Mouse (Mus musculus) left cerebral cortex, adult 2 months (tissue): Measurements from ENCODE around the gene Esr2. TPM values are rescaled to one million over a fixed set of nuclear protein-coding genes. Genes with fewer than 3 reads are reported as not detected.
"Not testable (repeated sequence)": the region's sequence is repeated elsewhere in the genome, so short reads cannot be mapped to it uniquely, and the experiment has no call there.

Experiments used
- DNase-seq, 2 experiments: peaks; one replicate each; pipeline ENCODE4 v3.0.0; 2021 to 2022; ENCODE audit warnings: low spot score in 2 of 2, mixed read lengths in 1 of 2; ENCODE audit errors: extremely low spot score in 1 of 2
- H3K27ac ChIP-seq: fragments of 200-600 bp; 2 replicates; pipeline ENCODE4 v1.8.1; 2022
- H3K4me3 ChIP-seq: fragments of 200-600 bp; 2 replicates; pipeline ENCODE4 v1.8.1; 2022
- CTCF ChIP-seq: fragments of 200-600 bp; IDR thresholded peaks from 2 replicates; pipeline ENCODE4 v1.8.1; 2022; ENCODE audit warnings: antibody characterized with exemption, mild to moderate bottlenecking, moderate library complexity
- intact Hi-C: fragments of 180-260 bp; cut with DNase I; formaldehyde crosslinking; loops from one replicate; pipeline ENCODE4 v1.15.1; 2025
- total RNA-seq, 2 experiments: library from RNA; stranded (reverse); gene quantifications; 2 replicates each; pipeline ENCODE4 v1.2.3; 2021

Gene Esr2
- total RNA-seq, 2 experiments from 2014 or later: 0.34 to 0.68 TPM

GRCm38 (mm10) chr12:76187849-76188248, 10.8 kb upstream of the Esr2 start:
- TF ChIP-seq CTCF: peak; percentile 66
- DNase-seq: peak; percentile 37 to 57
- Histone ChIP-seq H3K4me3 (no peak overlapping the region), H3K27ac (no peak overlapping the region)
- intact Hi-C loops: loop anchor here (1.0 kb wide), 1 partner anchor 254 kb away; no protein-coding TSS in a partner anchor

GRCm38 (mm10) chr12:76186473-76186872, 9.4 kb upstream of the Esr2 start:
- DNase-seq: no peak
- no peak for TF ChIP-seq CTCF
- intact Hi-C loops: no loop called here

GRCm38 (mm10) chr12:76185167-76185816, 8.2 kb upstream of the Esr2 start:
- no peak for DNase-seq
- intact Hi-C loops: no loop called here
- no peak for TF ChIP-seq CTCF
- Histone ChIP-seq H3K27ac (no peak overlapping the region), H3K4me3 (no peak overlapping the region)

More at GRCm38 (mm10) chr12:76186473-76186872, 9.4 kb upstream of the Esr2 start:
- no peak overlapping the region for H3K4me3 ChIP-seq
- no peak overlapping the region for H3K27ac ChIP-seq

GRCm38 (mm10) chr12:76184271-76184670, 7.2 kb upstream of the Esr2 start:
- DNase-seq: no peak
- Histone ChIP-seq H3K27ac (no peak overlapping the region), H3K4me3 (no peak overlapping the region)
- no peak for TF ChIP-seq CTCF
- intact Hi-C loops: no loop called here

GRCm38 (mm10) chr12:76182831-76183230, 5.8 kb upstream of the Esr2 start:
- no peak overlapping the region for H3K27ac ChIP-seq
- TF ChIP-seq CTCF: no peak
- intact Hi-C loops: no loop called here
- no peak overlapping the region for H3K4me3 ChIP-seq
- no peak for DNase-seq

GRCm38 (mm10) chr12:76181471-76181870, 4.4 kb upstream of the Esr2 start:
- no peak overlapping the region for H3K27ac ChIP-seq
- no peak overlapping the region for H3K4me3 ChIP-seq
- intact Hi-C loops: no loop called here
- TF ChIP-seq CTCF: no peak
- DNase-seq: no peak

GRCm38 (mm10) chr12:76180442-76180841, 3.4 kb upstream of the Esr2 start:
- H3K27ac ChIP-seq: no peak overlapping the region
- DNase-seq: no peak
- intact Hi-C loops: no loop called here
- no peak overlapping the region for H3K4me3 ChIP-seq
- TF ChIP-seq CTCF: no peak

- no peak for DNase-seq
- TF ChIP-seq CTCF: no peak
- Histone ChIP-seq H3K4me3 (no peak overlapping the region), H3K27ac (no peak overlapping the region)
- intact Hi-C loops: loop anchor here (2.0 kb wide), 1 partner anchor 163 kb away; no protein-coding TSS in a partner anchor
These were observed 2.5 kb upstream of the Esr2 start for GRCm38 (mm10) chr12:76179527-76179926.

GRCm38 (mm10) chr12:76179051-76179450, 2.0 kb upstream of the Esr2 start:
- DNase-seq: no peak
- no peak for TF ChIP-seq CTCF
- intact Hi-C loops: loop anchor here (2.0 kb wide), 1 partner anchor 162 kb away; no protein-coding TSS in a partner anchor
- H3K27ac ChIP-seq: no peak overlapping the region
- H3K4me3 ChIP-seq: no peak overlapping the region

- H3K27ac ChIP-seq: no peak overlapping the region
- peak; percentile 78 for TF ChIP-seq CTCF
- intact Hi-C loops: loop anchor here (2.0 kb wide), 1 partner anchor 161 kb away; no protein-coding TSS in a partner anchor
- DNase-seq: peak; percentile 61 to 71
- peak overlapping the region; percentile 44 for H3K4me3 ChIP-seq
These were observed 932 bp upstream of the Esr2 start for GRCm38 (mm10) chr12:76177864-76178518.

GRCm38 (mm10) chr12:76165641-76166040, 11.4 kb downstream of the Esr2 start:
- no peak overlapping the region for H3K27ac ChIP-seq
- no peak for DNase-seq
- intact Hi-C loops: no loop called here
- no peak for TF ChIP-seq CTCF
- no peak overlapping the region for H3K4me3 ChIP-seq

- DNase-seq, intact Hi-C loops, H3K27ac ChIP-seq: not testable (repeated sequence)
- H3K4me3 ChIP-seq: peak overlapping the region; percentile 22; the same call in 1 of the 2 replicates
These were observed 24.7 kb downstream of the Esr2 start for GRCm38 (mm10) chr12:76152389-76152788.
